Mouse (Mus musculus) midbrain, embryonic 15.5 days (tissue): ENCODE results near the gene Itgb2. TPM values are rescaled to one million over a fixed set of nuclear protein-coding genes. Genes with fewer than 3 reads are reported as not detected.

Experiments used
- ATAC-seq: fragments of 200-750 bp; cut with Nextera tagmentation; replicated peaks from 2 replicates; pipeline ENCODE4 v1.8.0; 2017; ENCODE audit warnings: moderate TSS enrichment
- H3K27ac ChIP-seq: fragments of 300-500 bp; sonication (generic); 2 replicates; pipeline ENCODE4 v1.5.1; 2015; ENCODE audit warnings: mild to moderate bottlenecking, inconsistent platforms
- H3K27me3 ChIP-seq: fragments of 300-500 bp; sonication (generic); replicated peaks from 2 replicates; pipeline ENCODE4 v1.6.1; 2015; ENCODE audit warnings: inconsistent platforms
- H3K36me3 ChIP-seq: fragments of 300-500 bp; sonication (generic); replicated peaks from 2 replicates; pipeline ENCODE4 v1.6.1; 2015; ENCODE audit warnings: inconsistent platforms
- H3K4me1 ChIP-seq: fragments of 300-500 bp; sonication (generic); 2 replicates; pipeline ENCODE4 v1.6.1; 2015; ENCODE audit warnings: inconsistent platforms
- H3K4me2 ChIP-seq: fragments of 300-500 bp; sonication (generic); 2 replicates; pipeline ENCODE4 v1.6.1; 2015; ENCODE audit warnings: inconsistent platforms, mild to moderate bottlenecking, moderate library complexity
- H3K4me3 ChIP-seq: fragments of 300-500 bp; sonication (generic); 2 replicates; pipeline ENCODE4 v1.5.1; 2015; ENCODE audit warnings: mild to moderate bottlenecking, inconsistent platforms
- H3K9ac ChIP-seq: fragments of 300-500 bp; sonication (generic); 2 replicates; pipeline ENCODE4 v1.6.1; 2015; ENCODE audit warnings: mild to moderate bottlenecking, inconsistent platforms
- H3K9me3 ChIP-seq: fragments of 300-500 bp; sonication (generic); 2 replicates; pipeline ENCODE4 v1.6.1; 2016; ENCODE audit warnings: inconsistent platforms
- WGBS: fragments of 180-500 bp; shearing (Covaris S2); methylation state at CpG from one replicate; pipeline ENCODE4 v1.1.7; 2015; ENCODE audit warnings: mixed read lengths; 5-methylcytosine and 5-hydroxymethylcytosine counted together
- polyA plus RNA-seq: library from polyadenylated mRNA; unstranded; fragments of >200 nt; fragmentation: Nextera tagmentation; extraction: Ambion mirVana; gene quantifications from 2 replicates; pipeline ENCODE4 v1.2.1, GENCODE M21; 2015

The Itgb2 gene
- polyA plus RNA-seq, 1 experiment from 2014 or later: 0.81 TPM

- WGBS: 93% methylated on average over 5 of the region's 5 CpGs
- H3K9ac ChIP-seq: no peak overlapping the region
- no peak for ATAC-seq
- no peak overlapping the region for H3K4me2 ChIP-seq
- H3K27ac ChIP-seq: no peak overlapping the region
- no peaks in the 10 kb centered on the region for H3K9me3 ChIP-seq
- H3K36me3 ChIP-seq: peaks cover 9% of the 10 kb centered on the region; the same call in 1 of the 2 replicates
- H3K27me3 ChIP-seq: no peaks in the 10 kb centered on the region
- H3K4me1 ChIP-seq: peaks cover 8% of the 10 kb centered on the region; the same call in 1 of the 2 replicates
- no peak overlapping the region for H3K4me3 ChIP-seq
Observed at GRCm38 (mm10) chr10:77506526-77506925, 23.5 kb upstream of the Itgb2 start.

DNA sequence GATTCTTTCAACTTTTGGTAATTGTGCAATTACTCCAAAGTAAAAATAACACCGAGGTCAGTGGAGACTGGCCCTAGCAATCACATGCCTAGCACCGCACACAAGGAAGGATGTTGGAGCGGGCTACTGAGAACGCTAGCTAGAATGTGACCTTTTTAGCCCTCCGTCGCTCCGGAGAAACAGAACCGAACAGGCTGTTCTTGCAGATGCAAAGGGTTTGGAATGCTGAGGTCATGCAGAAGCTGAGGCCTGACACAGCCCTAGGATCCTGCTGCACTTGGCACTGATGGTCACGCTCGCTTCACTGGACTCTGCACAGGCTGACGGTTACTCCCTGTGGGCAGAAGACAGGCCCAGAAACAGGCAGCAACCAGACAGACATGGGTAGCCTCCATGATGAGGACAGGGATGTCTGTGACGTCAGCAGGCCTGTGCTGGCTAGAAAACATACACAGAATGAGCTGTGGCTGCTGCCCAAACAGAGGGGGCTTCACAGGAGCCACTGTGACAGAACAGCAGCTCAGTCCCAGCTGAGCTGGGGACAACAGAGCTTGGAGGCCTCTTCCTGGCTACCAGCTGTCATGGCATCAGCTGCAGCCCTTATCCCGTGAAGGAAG is 23.0 kb upstream of the Itgb2 start:
- 88% methylated on average over 13 of the region's 13 CpGs for WGBS

DNA sequence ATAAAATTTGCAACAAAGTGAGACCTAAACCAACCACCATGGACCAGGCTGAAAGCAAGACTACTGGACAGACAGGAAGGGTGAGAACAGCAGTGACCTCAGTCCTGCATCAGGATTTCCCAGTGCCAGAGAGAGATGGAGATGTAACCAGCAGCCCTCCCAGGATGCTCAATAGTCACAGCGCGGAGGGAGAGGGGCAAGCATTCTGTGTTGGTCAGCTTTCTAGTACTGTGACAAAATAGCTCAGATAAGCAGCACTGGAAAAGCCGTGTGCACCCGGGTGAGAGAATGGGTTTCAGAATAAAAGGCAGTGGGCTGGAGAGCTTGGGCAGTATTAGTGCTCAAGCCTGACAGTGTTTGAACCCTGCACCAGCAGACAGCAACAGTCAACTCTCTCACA is 22.3 kb upstream of the Itgb2 start:
- no peak overlapping the region for H3K4me2 ChIP-seq
- H3K9me3 ChIP-seq: no peaks in the 10 kb centered on the region
- H3K4me1 ChIP-seq: peaks cover 8% of the 10 kb centered on the region; the same call in 1 of the 2 replicates
- no peak overlapping the region for H3K4me3 ChIP-seq
- WGBS: 90% methylated on average over 4 of the region's 4 CpGs
- H3K27me3 ChIP-seq: no peaks in the 10 kb centered on the region
- no peak for ATAC-seq
- no peak overlapping the region for H3K27ac ChIP-seq
- H3K9ac ChIP-seq: no peak overlapping the region
- peaks cover 9% of the 10 kb centered on the region; the same call in 1 of the 2 replicates for H3K36me3 ChIP-seq

More for the DNA sequence above, 23.0 kb upstream of the Itgb2 start:
- Histone ChIP-seq H3K9ac (no peak overlapping the region), H3K27me3 (no peaks in the 10 kb centered on the region), H3K9me3 (no peaks in the 10 kb centered on the region), H3K4me1 (peaks cover 8% of the 10 kb centered on the region; the same call in 1 of the 2 replicates), H3K4me2 (no peak overlapping the region), H3K27ac (no peak overlapping the region), H3K36me3 (peaks cover 9% of the 10 kb centered on the region; the same call in 1 of the 2 replicates), H3K4me3 (no peak overlapping the region)
- ATAC-seq: no peak

GRCm38 (mm10) chr10:77508744-77509143 is 21.3 kb upstream of the Itgb2 start:
- Histone ChIP-seq H3K9me3 (no peaks in the 10 kb centered on the region), H3K36me3 (peaks cover 11% of the 10 kb centered on the region; the same call in 1 of the 2 replicates), H3K9ac (no peak overlapping the region), H3K27ac (no peak overlapping the region), H3K27me3 (no peaks in the 10 kb centered on the region), H3K4me3 (no peak overlapping the region), H3K4me1 (peaks cover 8% of the 10 kb centered on the region; the same call in 1 of the 2 replicates), H3K4me2 (no peak overlapping the region)
- 93% methylated on average over 3 of the region's 3 CpGs for WGBS
- no peak for ATAC-seq

DNA sequence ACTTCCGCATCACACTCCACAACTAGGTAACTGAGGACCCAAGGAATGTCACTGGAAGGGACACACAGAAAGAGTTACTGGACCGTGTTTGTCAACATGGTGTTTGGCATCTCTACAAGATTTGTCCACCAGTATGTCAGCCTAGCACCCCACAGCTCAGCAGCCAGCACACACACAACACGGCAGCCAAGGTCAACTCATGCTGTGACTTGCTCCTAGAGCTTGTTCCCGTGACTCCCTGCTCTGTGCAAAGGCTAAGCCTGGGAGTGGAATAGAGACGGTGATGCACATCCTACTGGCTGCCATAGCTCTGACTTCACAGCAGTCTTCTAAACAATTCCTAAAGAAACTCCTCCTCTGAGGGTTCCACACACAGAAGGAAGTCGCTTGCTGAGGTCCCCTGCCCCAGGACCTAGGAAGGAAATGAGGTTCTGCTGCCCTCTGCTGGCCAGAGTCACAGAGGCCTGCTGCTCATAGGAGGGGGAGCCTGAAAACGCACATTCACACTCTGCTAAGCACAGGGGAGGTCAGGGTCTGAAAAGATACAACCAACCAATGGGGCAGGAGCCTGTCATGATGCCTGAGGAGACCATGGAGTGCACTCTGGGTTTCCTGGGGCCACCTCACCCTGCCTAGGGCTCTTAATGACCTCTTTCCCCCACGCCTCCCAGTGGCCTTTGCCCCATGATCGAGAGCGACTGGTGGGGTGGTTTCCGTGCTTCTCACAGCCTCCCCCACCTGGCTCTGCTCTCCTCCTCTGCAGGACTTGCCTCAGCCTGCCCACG is 20.5 kb upstream of the Itgb2 start:
- no peak overlapping the region for H3K27ac ChIP-seq
- ATAC-seq: peak; percentile 78

DNA sequence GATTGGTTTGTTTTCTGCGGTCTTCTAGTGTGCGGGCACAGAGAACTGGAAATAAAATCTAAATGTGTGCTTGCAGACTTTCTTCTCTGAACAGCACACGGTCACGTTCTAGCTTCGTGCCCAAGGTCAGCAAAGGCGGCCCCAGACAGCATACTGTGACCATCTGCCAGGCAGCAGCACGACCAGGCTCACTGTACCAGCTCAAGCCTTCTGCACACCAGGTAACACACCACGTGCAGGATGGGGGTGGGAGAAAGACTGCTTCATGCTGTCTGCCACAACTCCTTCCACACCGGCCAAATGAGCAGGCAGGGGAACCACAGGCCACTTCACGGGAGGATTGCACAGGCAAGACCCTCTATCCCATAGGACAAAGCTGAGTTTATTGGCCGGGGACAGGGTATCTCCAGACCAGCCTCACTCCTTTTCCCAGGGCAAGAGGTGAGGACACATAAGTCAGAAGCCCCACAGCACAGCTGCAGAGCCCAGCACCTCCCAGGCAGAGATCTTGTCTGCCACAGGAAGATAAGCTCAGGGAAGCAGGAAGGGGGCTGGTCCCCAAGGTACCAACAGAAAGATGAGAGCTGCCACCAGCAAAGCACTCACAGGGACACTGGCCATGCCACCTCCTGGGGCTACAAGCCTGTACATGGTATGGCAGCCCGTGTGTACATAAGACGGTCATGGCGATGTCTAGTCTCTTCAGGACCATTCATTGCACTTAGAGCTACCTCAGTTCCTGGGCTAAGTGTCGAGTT is 19.6 kb upstream of the Itgb2 start:
- H3K9ac ChIP-seq: no peak overlapping the region
- 82% methylated on average over 15 of the region's 15 CpGs for WGBS
- no peak overlapping the region for H3K4me2 ChIP-seq
- no peak for ATAC-seq
- H3K4me1 ChIP-seq: peaks cover 21% of the 10 kb centered on the region
- H3K9me3 ChIP-seq: no peaks in the 10 kb centered on the region
- peaks cover 12% of the 10 kb centered on the region; the same call in 1 of the 2 replicates for H3K36me3 ChIP-seq
- no peak overlapping the region for H3K4me3 ChIP-seq
- no peaks in the 10 kb centered on the region for H3K27me3 ChIP-seq
- no peak overlapping the region for H3K27ac ChIP-seq

More for the DNA sequence above, 20.5 kb upstream of the Itgb2 start:
- H3K27me3 ChIP-seq: no peaks in the 10 kb centered on the region
- no peaks in the 10 kb centered on the region for H3K9me3 ChIP-seq
- 46% methylated on average over 12 of the region's 12 CpGs for WGBS
- H3K9ac ChIP-seq: no peak overlapping the region
- H3K36me3 ChIP-seq: peaks cover 12% of the 10 kb centered on the region; the same call in 1 of the 2 replicates
- H3K4me2 ChIP-seq: no peak overlapping the region
- no peak overlapping the region for H3K4me3 ChIP-seq
- H3K4me1 ChIP-seq: peaks cover 15% of the 10 kb centered on the region

DNA sequence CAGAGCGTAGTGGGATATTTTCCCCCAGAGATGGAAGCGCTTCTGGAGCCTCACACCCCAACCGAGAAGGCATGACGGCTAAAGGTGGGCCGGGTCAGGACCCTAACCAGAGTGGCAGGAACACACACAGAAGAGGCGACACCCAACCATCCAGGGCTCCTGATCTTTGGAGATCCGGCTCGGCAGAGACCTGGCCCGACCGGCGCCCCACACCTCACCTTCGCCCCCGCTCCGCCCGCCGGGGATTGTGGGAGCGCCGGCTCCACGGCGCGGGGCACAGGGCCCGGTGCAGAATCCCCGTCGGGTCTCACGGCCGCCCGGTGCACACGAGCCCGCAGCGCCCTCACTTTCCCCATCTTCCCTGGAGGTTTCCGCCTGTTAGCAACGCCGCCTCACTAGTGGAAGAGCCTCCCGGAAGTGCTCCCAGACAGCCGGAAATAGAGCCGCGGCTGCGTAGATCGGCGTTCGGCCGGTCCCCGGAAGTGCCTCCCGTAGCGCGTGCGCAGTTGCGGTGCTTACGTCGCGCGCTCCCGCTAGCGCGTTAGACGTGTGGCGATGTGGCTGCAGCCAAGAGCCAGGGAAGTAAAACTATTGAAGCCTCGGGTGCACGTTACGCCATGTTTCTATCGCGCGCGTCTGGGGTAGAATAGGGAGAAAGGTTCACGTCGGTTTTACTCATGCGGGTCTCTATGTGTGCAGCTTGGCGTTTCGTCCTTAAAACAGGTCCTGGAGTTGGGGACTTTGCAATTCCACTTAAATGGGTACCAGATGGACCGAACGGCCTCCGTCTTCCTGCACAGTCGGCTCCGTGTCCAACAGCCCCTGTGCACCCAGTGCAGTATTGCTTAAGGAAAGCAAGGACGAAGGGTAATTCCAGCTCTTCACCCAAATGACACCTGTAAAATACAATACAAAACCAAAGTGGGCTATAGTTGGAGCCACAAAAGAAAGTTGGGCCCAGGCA is 14.4 kb upstream of the Itgb2 start, which contains the start of gene Fam207a:
Gene Fam207a, minus strand, starts transcription at position 401 of the 964 bp plus-strand sequence.
- Histone ChIP-seq H3K36me3 (peaks cover 3% of the 10 kb centered on the region; the same call in 1 of the 2 replicates), H3K27ac (peak within 1 kb of the TSS; percentile 81), H3K9ac (peak within 1 kb of the TSS; percentile 87), H3K4me1 (peaks cover 25% of the 10 kb centered on the region), H3K27me3 (no peaks in the 10 kb centered on the region), H3K4me3 (peak within 1 kb of the TSS; percentile 92), H3K4me2 (peak within 1 kb of the TSS; percentile 79), H3K9me3 (no peaks in the 10 kb centered on the region)
- ATAC-seq: peak; percentile 95
- WGBS: under 1% methylated on average over 75 of the region's 75 CpGs

DNA sequence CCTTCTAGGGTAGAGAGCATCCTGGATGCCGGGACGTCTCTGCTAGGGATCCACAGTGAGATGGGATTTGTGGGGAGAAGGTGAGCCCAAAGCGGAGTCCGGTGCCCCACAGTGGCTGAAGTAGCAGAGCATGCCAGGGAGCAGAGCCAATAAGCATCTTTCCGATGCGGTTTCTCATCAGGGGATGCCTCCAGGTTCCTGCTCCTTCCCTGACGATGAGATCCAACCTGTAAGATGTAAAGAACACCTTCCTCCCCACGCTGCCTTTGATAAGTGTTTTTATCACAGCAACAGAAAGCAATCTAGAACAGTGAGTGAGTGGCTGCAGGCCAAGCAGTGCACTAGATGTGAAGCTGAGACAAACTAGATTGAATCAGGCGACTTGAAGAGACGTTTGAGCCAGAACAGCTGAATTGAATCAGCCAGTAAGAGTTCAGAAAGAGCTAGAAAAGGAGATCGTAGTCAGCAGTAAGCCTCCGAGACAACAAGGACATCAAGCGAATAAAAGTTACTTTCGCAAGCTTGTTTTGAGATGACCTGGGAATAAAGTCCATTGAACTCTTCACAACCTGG is 13.6 kb upstream of the Itgb2 start:
- Histone ChIP-seq H3K36me3 (peaks cover 3% of the 10 kb centered on the region; the same call in 1 of the 2 replicates), H3K4me3 (peak overlapping the region; percentile 92), H3K27ac (peak overlapping the region; percentile 81), H3K9me3 (no peaks in the 10 kb centered on the region), H3K4me1 (peaks cover 25% of the 10 kb centered on the region), H3K9ac (peak overlapping the region; percentile 54), H3K27me3 (no peaks in the 10 kb centered on the region), H3K4me2 (peak overlapping the region; percentile 79)
- WGBS: 42% methylated on average over 14 of the region's 14 CpGs
- peak; percentile 3 for ATAC-seq

DNA sequence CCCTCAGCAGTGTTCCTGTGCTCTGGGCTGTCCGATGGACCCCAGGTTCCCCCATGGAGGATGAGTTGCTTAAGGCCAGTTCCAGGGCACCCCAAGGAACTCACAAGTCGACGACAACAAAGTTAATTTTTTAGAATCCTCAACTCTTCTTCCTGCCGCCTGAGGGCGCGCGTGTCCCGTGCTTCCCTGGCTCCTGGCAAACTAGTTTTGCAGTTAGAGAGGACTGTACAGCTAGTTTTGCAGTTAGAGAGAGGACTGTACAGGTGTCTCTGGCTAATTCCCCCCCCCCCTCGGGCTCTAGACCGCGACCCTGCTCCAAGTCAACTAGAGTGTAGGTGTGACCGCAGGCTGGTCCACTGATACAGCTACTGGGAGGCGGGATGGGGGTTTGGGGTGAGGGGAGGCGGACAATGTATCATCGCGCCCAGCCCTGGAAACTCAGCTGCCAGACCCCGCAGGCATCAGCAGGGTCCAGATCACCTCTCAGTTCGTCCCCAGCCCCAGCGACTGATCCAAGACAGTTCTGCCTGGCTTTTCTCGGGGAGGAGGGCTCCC is 12.9 kb upstream of the Itgb2 start:
- Histone ChIP-seq H3K4me3 (no peak overlapping the region), H3K27me3 (no peaks in the 10 kb centered on the region), H3K9me3 (no peaks in the 10 kb centered on the region), H3K36me3 (peaks cover 3% of the 10 kb centered on the region; the same call in 1 of the 2 replicates), H3K9ac (no peak overlapping the region), H3K27ac (no peak overlapping the region), H3K4me2 (no peak overlapping the region), H3K4me1 (peaks cover 25% of the 10 kb centered on the region)
- WGBS: 20% methylated on average over 20 of the region's 20 CpGs
- no peak; the same call in 1 of the 2 replicates for ATAC-seq

DNA sequence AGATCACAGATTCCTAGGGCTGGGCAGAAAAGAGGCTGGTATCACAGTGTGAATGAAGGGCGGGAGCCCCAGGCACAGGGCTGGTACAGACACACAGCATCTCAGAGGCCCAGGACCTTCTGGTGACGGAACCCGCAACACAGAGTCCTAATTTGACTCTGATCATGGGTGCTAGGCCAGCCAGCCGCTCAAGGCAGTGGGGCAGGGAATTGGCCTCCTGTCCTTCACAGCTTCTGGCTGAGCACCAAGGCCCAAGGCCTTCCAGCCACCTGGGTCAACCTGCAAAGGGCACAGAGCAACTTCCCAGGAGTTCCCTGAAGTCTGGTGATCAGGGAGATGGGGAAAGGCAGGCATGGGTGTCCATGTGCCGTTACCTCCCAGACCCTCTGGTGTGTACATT is 12.3 kb upstream of the Itgb2 start:
- no peak for ATAC-seq
- 88% methylated on average over 5 of the region's 5 CpGs for WGBS

More for the DNA sequence above, 12.3 kb upstream of the Itgb2 start:
- peaks cover 25% of the 10 kb centered on the region for H3K4me1 ChIP-seq
- no peak overlapping the region for H3K27ac ChIP-seq
- H3K36me3 ChIP-seq: peaks cover 3% of the 10 kb centered on the region; the same call in 1 of the 2 replicates
- H3K4me2 ChIP-seq: no peak overlapping the region
- H3K4me3 ChIP-seq: no peak overlapping the region
- no peaks in the 10 kb centered on the region for H3K9me3 ChIP-seq
- H3K9ac ChIP-seq: no peak overlapping the region
- H3K27me3 ChIP-seq: no peaks in the 10 kb centered on the region
